Mouse (Mus musculus) CD4-positive, CD25-positive, alpha-beta regulatory T cell, adult 4 months (primary cell): ENCODE results near the gene Krt77. TPM values are rescaled to one million over a fixed set of nuclear protein-coding genes. Genes with fewer than 3 reads are reported as not detected.

Experiments
- ATAC-seq: one replicate; pipeline ENCODE4 v1.8.0; 2017
- polyA plus RNA-seq, 2 experiments: library from polyadenylated mRNA; unstranded; fragments of 100-300 nt; shearing (Covaris generic); gene quantifications; one replicate each; pipeline ENCODE4 v1.2.1; 2017

Gene Krt77
- polyA plus RNA-seq, 2 experiments from 2014 or later: not detected

- no peak for ATAC-seq
These were observed 40.1 kb downstream of the Krt77 start for GRCm38 (mm10) chr15:101829441-101829840.

GRCm38 (mm10) chr15:101821786-101822185 lies 47.7 kb downstream of the Krt77 start:
- no peak for ATAC-seq

- ATAC-seq: no peak
These were observed 51.6 kb downstream of the Krt77 start, which contains the start of gene Krt2 for GRCm38 (mm10) chr15:101817875-101818274. Gene Krt2, minus strand, starts transcription at chr15:101818169.

Other genes starting within 250 kb of the Krt77 start
- gene Gm5414, start 241.5 kb downstream of the Krt77 start, polyA plus RNA-seq: not detected
- gene Gm5478, start 222.3 kb downstream of the Krt77 start, polyA plus RNA-seq: not detected
- gene Krt6b, start 189.4 kb downstream of the Krt77 start, polyA plus RNA-seq: not detected
- gene Krt6a, start 175.4 kb downstream of the Krt77 start, polyA plus RNA-seq: not detected
- not detected for gene Krt5, start 156.8 kb downstream of the Krt77 start, polyA plus RNA-seq
- not detected for gene Krt71, start 126.6 kb downstream of the Krt77 start, polyA plus RNA-seq
- not detected for gene Krt72, start 83.2 kb downstream of the Krt77 start, polyA plus RNA-seq
- gene Krt73, start 67.4 kb downstream of the Krt77 start, polyA plus RNA-seq: not detected
- not detected for gene Krt2, start 51.5 kb downstream of the Krt77 start, polyA plus RNA-seq
- not detected for gene Krt1, start 18.9 kb downstream of the Krt77 start, polyA plus RNA-seq
- not detected for gene Krt76, start 23.2 kb upstream of the Krt77 start, polyA plus RNA-seq
- not detected for gene Krt4, start 55.0 kb upstream of the Krt77 start, polyA plus RNA-seq
- gene Krt79, start 70.6 kb upstream of the Krt77 start, polyA plus RNA-seq: not detected
- gene Krt78, start 84.6 kb upstream of the Krt77 start, polyA plus RNA-seq: not detected
- under 1 TPM in 1 of 2 experiments, not detected in 1; 0.30 TPM for gene Krt8, start 134.8 kb upstream of the Krt77 start, polyA plus RNA-seq
- under 1 TPM; 0.44 to 0.97 TPM for gene Krt18, start 158.5 kb upstream of the Krt77 start, polyA plus RNA-seq
- 100 to 1,000 TPM; 123 to 189 TPM for gene Eif4b, start 204.1 kb upstream of the Krt77 start, polyA plus RNA-seq
- 1 to 10 TPM; 1.1 to 2.3 TPM for gene Tns2, start 230.7 kb upstream of the Krt77 start, polyA plus RNA-seq